Mouse (Mus musculus): Measurements from ENCODE around the gene Paf1. TPM values are rescaled to one million over a fixed set of nuclear protein-coding genes. Genes with fewer than 3 reads are reported as not detected.

The Paf1 gene
- polyA plus RNA-seq, 1 experiment from 2014 or later: 30.7 TPM

GRCm38 (mm10) chr7:28417368-28417767 is 24.6 kb downstream of the Paf1 start:
- H3K4me2 ChIP-seq: no peak overlapping the region
- no peaks in the 10 kb centered on the region for H3K27me3 ChIP-seq
- H3K4me1 ChIP-seq (replicated peaks): 0 out of 2 replicates have a peak, but pooled peaks cover 3% of the 10 kb centered on the region
- no peak for DNase-seq
- no peaks in the 10 kb centered on the region for H3K9me3 ChIP-seq (replicated peaks)
- no peak overlapping the region for H3K4me3 ChIP-seq (replicated peaks)
- H3K27ac ChIP-seq: no peak overlapping the region
- peaks cover 99% of the 10 kb centered on the region for H3K36me3 ChIP-seq
- H3K9ac ChIP-seq: no peak overlapping the region
- ATAC-seq (ENCODE audit: low read depth): no peak

- 89% methylated on average over 8 of the region's 8 CpGs for WGBS (ENCODE audit: insufficient replicate concordance)
- no peak overlapping the region for H3K4me2 ChIP-seq
- 0 out of 2 replicates have a peak, but pooled peaks cover 3% of the 10 kb centered on the region for H3K4me1 ChIP-seq (replicated peaks)
- H3K36me3 ChIP-seq: peaks cover 99% of the 10 kb centered on the region
- no peak overlapping the region for H3K9ac ChIP-seq
- no peak overlapping the region for H3K4me3 ChIP-seq (replicated peaks)
- DNase-seq (no peak), ATAC-seq (ENCODE audit: low read depth) (no peak)
- no peaks in the 10 kb centered on the region for H3K9me3 ChIP-seq (replicated peaks)
- H3K27ac ChIP-seq: no peak overlapping the region
- no peaks in the 10 kb centered on the region for H3K27me3 ChIP-seq
Measured at GRCm38 (mm10) chr7:28418096-28418670, 25.4 kb downstream of the Paf1 start.

- no peak overlapping the region for H3K9ac ChIP-seq
- no peak overlapping the region for H3K27ac ChIP-seq
- ATAC-seq (ENCODE audit: low read depth) (no peak), DNase-seq (no peak)
- H3K36me3 ChIP-seq: peaks cover 94% of the 10 kb centered on the region
- H3K9me3 ChIP-seq (replicated peaks): no peaks in the 10 kb centered on the region
- 0 out of 2 replicates have a peak, but pooled peaks cover 3% of the 10 kb centered on the region for H3K4me1 ChIP-seq (replicated peaks)
- H3K27me3 ChIP-seq: no peaks in the 10 kb centered on the region
- no peak overlapping the region for H3K4me3 ChIP-seq (replicated peaks)
- no peak overlapping the region for H3K4me2 ChIP-seq
- WGBS (ENCODE audit: insufficient replicate concordance): 96% methylated on average over 2 of the region's 2 CpGs
Measured at GRCm38 (mm10) chr7:28419416-28419815, 26.7 kb downstream of the Paf1 start.

DNA sequence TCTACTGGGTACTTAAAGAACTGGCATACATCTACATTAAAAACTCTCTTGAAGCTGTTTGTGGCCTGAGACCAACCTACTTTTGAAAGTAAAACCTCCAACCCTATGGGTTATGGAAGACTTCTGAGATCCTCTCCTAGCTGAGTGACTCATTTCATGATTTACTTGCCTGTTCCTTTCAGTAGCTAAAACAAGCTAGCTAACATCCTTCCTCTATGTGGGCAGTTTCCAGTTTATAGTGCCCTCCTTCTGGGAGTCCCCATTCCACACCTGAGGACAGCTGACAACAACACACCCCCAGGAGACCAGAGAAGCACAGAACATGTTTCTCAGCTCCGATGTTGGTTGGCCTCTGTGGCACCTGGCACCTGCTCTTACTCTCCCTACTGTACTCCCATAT is 30.3 kb downstream of the Paf1 start:
- H3K36me3 ChIP-seq: peaks cover 60% of the 10 kb centered on the region

DNA sequence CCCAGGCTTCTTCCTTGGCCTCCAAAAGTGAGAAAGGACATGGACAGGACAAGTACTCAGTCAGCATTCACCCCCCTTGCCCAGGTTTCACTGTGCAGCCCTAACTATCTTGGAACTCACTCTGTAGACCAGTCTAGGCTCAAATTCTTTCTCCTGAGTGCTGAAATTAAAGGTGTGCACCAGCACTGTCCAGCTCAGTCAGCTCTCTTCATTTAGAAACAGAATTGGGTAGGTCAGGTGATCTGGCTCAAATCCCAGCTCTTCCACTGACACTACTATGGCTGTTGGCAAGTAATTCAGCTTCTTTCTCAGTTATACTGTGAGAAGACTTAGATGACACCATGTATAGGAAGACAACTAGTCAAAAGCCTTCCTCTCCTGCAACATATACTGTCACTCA is 35.0 kb downstream of the Paf1 start:
- ATAC-seq (ENCODE audit: low read depth) (no peak), DNase-seq (no peak)

More for the DNA sequence above, 30.3 kb downstream of the Paf1 start:
- H3K27ac ChIP-seq: no peak overlapping the region
- no peaks in the 10 kb centered on the region for H3K27me3 ChIP-seq
- no peaks in the 10 kb centered on the region for H3K9me3 ChIP-seq (replicated peaks)
- H3K9ac ChIP-seq: no peak overlapping the region
- no peak overlapping the region for H3K4me3 ChIP-seq (replicated peaks)
- WGBS (ENCODE audit: insufficient replicate concordance): 88% methylated on average over 1 of the region's 1 CpGs
- ATAC-seq (ENCODE audit: low read depth): no peak
- no peak overlapping the region for H3K4me2 ChIP-seq
- 0 out of 2 replicates have a peak, but pooled peaks cover 3% of the 10 kb centered on the region for H3K4me1 ChIP-seq (replicated peaks)
- DNase-seq: no peak

GRCm38 (mm10) chr7:28430512-28430911 is 37.8 kb downstream of the Paf1 start:
- Histone ChIP-seq H3K4me1 (replicated peaks) (peaks cover 65% of the 10 kb centered on the region), H3K27me3 (no peaks in the 10 kb centered on the region), H3K9ac (peak overlapping the region; percentile 43), H3K9me3 (replicated peaks) (no peaks in the 10 kb centered on the region), H3K4me3 (replicated peaks) (no peak overlapping the region), H3K4me2 (peak overlapping the region; percentile 6; the same call in 1 of the 2 replicates), H3K27ac (peak overlapping the region; percentile 87), H3K36me3 (peaks cover 17% of the 10 kb centered on the region; the same call in 1 of the 2 replicates)
- WGBS (ENCODE audit: insufficient replicate concordance): 24% methylated on average over 1 of the region's 1 CpGs
- DNase-seq (no peak), ATAC-seq (ENCODE audit: low read depth) (no peak)

More for the DNA sequence above, 35.0 kb downstream of the Paf1 start:
- Histone ChIP-seq H3K4me1 (replicated peaks) (peaks cover 37% of the 10 kb centered on the region), H3K27ac (no peak overlapping the region), H3K9ac (no peak overlapping the region), H3K27me3 (no peaks in the 10 kb centered on the region), H3K36me3 (peaks cover 26% of the 10 kb centered on the region), H3K4me2 (no peak overlapping the region), H3K4me3 (replicated peaks) (no peak overlapping the region), H3K9me3 (replicated peaks) (no peaks in the 10 kb centered on the region)

DNA sequence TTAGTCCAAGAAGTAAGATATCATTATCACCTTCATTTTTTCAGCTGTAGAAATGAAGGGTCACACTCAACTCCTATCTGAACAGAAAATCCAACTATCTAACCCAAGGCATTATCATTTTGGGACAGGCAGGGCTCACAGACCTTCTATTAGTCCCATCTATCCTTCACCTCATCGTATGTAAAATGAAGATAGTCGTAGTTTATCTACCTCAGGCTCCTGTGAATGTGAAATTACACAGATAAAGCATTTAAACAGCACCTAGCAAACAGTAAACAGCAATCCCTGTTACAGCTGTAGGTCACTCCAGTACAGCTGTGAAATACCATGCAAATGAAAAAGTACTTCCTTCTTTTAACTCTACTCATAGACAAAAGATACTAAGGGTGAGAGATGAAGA is 39.5 kb downstream of the Paf1 start:
- peak overlapping the region; percentile 87 for H3K27ac ChIP-seq
- H3K9me3 ChIP-seq (replicated peaks): no peaks in the 10 kb centered on the region
- DNase-seq (peak; percentile 31), ATAC-seq (ENCODE audit: low read depth) (peak; percentile 13)
- no peaks in the 10 kb centered on the region for H3K27me3 ChIP-seq
- peak overlapping the region; percentile 86 for H3K4me2 ChIP-seq
- H3K4me3 ChIP-seq (replicated peaks): peak overlapping the region; percentile 81
- H3K36me3 ChIP-seq: peaks cover 17% of the 10 kb centered on the region; the same call in 1 of the 2 replicates
- H3K9ac ChIP-seq: peak overlapping the region; percentile 95
- 26% methylated on average over 2 of the region's 2 CpGs for WGBS (ENCODE audit: insufficient replicate concordance)
- H3K4me1 ChIP-seq (replicated peaks): peaks cover 69% of the 10 kb centered on the region

DNA sequence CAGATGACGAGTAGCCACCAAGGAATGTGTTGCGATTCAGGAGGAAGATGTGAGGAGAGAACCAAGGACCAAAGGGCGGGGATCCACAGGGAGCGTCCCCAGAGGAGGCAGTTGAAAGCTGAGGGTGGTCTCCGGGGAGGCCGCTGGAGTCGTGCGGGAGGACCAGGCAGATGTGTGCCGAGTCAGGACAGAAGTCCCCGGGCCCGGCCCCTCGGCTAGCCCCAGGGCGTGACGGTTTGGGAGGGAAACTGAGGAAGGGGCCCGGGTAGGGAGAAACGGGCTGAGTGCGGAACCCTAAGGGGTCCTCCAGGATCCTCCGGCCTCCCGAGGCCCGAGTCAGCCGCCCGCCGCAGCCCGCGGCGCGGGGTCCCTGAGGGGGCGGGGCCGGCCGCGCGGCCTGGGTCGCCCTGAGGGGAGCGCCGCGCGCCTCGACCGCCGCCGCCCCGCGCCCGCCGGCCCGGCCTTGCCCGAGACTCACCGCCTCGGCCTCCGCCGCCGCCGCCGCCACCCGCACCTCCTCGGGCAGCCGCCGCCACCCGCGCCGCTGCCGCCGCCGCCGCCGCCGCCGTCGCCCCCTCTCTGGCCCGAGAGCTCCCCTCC is 43.0 kb downstream of the Paf1 start:
- peak; percentile 16 for DNase-seq
- WGBS (ENCODE audit: insufficient replicate concordance): under 1% methylated on average over 22 of the region's 70 CpGs
- peaks cover 15% of the 10 kb centered on the region; the same call in 1 of the 2 replicates for H3K36me3 ChIP-seq
- peaks cover 74% of the 10 kb centered on the region for H3K4me1 ChIP-seq (replicated peaks)
- ATAC-seq (ENCODE audit: low read depth): peak; percentile 6
- H3K4me3 ChIP-seq (replicated peaks): peak overlapping the region; percentile 81
- H3K9me3 ChIP-seq (replicated peaks): no peaks in the 10 kb centered on the region
- no peaks in the 10 kb centered on the region for H3K27me3 ChIP-seq
- H3K4me2 ChIP-seq: peak overlapping the region; percentile 86
- H3K27ac ChIP-seq: peak overlapping the region; percentile 45
- peak overlapping the region; percentile 95 for H3K9ac ChIP-seq

- ATAC-seq (ENCODE audit: low read depth): peak; percentile 97
- peak overlapping the region; percentile 95 for H3K9ac ChIP-seq
- peaks cover 9% of the 10 kb centered on the region; the same call in 1 of the 2 replicates for H3K36me3 ChIP-seq
- H3K27me3 ChIP-seq: no peaks in the 10 kb centered on the region
- 1% methylated on average over 62 of the region's 64 CpGs for WGBS (ENCODE audit: insufficient replicate concordance)
- peak overlapping the region; percentile 87 for H3K4me2 ChIP-seq
- no peaks in the 10 kb centered on the region for H3K9me3 ChIP-seq (replicated peaks)
- peak overlapping the region; percentile 81 for H3K4me3 ChIP-seq (replicated peaks)
- peak; percentile 100 for DNase-seq
- H3K4me1 ChIP-seq (replicated peaks): peaks cover 67% of the 10 kb centered on the region
- H3K27ac ChIP-seq: peak overlapping the region; percentile 87
Measured at GRCm38 (mm10) chr7:28436271-28436904, 43.6 kb downstream of the Paf1 start.

DNA sequence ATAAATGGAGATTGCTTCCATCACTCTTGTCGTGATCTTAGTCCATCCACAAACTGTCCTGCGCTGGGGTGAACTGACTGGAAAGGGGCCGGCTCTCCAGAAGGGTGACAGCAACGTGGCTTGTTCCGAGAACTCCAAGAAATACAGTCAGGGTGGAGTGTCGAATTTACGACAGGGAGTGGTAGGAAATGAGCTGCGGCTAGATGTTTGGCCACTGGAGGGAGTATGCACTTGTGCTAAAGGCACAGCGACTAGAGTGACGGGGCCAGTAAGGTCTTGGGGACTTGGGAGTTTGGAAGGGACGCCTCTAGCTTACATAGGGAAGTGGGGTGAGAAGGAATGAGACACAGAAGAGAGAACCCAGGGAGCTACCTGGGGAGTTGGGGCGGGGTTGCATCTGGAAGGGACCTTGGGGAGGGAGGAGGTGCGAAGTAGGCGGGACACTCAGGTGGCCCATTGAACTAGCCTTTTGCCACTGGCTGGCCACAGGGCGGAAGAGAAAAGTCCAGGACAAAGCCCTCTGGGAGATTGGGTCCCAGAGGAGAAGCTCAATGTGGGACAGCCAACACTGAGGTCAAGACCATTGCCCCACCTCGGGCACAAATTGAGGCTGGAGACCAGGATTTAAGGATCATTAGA is 44.3 kb downstream of the Paf1 start, which contains the start of gene Gmfg:
TSS of gene Gmfg (plus strand) at position 516 of the 639 bp plus-strand sequence.
- WGBS (ENCODE audit: insufficient replicate concordance): 3% methylated on average over 16 of the region's 16 CpGs
- Histone ChIP-seq H3K4me1 (replicated peaks) (peaks cover 62% of the 10 kb centered on the region), H3K27me3 (no peaks in the 10 kb centered on the region), H3K4me3 (replicated peaks) (peak within 1 kb of the TSS; percentile 81), H3K36me3 (0 out of 2 replicates have a peak, but pooled peaks cover 3% of the 10 kb centered on the region), H3K9ac (peak within 1 kb of the TSS; percentile 77), H3K27ac (peak within 1 kb of the TSS; percentile 87), H3K9me3 (replicated peaks) (no peaks in the 10 kb centered on the region), H3K4me2 (peak within 1 kb of the TSS; percentile 87)
- DNase-seq (peak; percentile 85), ATAC-seq (ENCODE audit: low read depth) (peak; percentile 21)

DNA sequence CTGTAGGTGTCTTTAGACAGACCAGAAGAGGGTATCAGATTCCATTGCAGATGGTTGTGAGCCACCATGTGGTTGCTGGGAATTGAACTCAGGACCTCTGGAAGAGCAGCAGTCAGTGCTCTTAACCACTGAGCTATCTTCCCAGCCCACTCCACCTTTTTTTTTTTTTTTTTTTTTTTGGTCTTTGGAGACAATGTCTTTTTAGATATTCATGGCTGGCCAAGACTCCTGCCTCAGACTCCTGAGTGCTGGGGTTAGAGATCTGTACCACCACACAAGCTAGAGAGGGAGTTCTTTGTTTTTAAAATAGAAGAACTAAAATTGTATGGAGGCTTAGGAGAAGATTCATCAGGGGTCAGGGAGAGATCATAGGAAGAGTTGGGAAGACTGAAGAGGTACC is 45.2 kb downstream of the Paf1 start:
- no peak for ATAC-seq (ENCODE audit: low read depth)
- Histone ChIP-seq H3K4me1 (replicated peaks) (peaks cover 60% of the 10 kb centered on the region), H3K36me3 (0 out of 2 replicates have a peak, but pooled peaks cover 3% of the 10 kb centered on the region), H3K9ac (no peak overlapping the region), H3K27ac (no peak overlapping the region), H3K27me3 (no peaks in the 10 kb centered on the region), H3K9me3 (replicated peaks) (no peaks in the 10 kb centered on the region), H3K4me2 (no peak overlapping the region), H3K4me3 (replicated peaks) (no peak overlapping the region)
- no peak for DNase-seq

Measured in liver, embryonic 13.5 days (tissue).